Mouse (Mus musculus): ENCODE results near the gene Caps2.
"Not testable (repeated sequence)": the region's sequence is repeated elsewhere in the genome, so short reads cannot be mapped to it uniquely, and the experiment has no call there.

The Caps2 gene

DNA sequence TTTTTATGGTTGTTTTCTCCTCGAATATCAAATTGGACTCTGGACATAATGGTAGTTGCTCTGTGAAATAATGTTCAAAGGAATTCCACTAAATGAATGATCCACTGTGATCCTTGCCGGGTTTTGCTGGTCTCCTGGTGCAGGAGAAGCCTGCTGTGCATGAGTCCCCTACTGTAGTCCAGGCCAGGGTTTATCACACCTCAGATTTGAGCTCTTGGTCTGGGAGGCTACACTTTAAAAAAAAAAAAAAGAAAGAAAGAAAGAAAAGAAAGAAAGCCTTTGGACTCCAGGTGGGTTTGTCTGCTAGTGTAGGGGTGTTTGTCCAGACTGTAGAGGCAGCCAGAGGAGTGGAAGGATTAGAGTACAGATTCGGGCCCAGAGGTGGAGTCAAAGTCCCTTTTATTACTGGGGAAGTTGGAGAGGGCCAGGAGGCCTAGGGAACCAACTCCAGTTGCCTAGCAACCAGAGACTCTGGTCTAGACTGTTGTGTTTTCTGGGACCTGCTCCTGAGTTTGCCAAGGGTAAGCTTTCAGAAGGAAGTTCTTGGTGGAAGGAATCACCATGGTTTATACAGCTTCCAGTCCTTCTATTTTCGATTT is at the start of gene Caps2:
Gene Caps2, plus strand, starts transcription at position 454 of the 599 bp plus-strand sequence.
- peak; percentile 65 for DNase-seq (ENCODE audit: low read depth, low spot score)

DNA sequence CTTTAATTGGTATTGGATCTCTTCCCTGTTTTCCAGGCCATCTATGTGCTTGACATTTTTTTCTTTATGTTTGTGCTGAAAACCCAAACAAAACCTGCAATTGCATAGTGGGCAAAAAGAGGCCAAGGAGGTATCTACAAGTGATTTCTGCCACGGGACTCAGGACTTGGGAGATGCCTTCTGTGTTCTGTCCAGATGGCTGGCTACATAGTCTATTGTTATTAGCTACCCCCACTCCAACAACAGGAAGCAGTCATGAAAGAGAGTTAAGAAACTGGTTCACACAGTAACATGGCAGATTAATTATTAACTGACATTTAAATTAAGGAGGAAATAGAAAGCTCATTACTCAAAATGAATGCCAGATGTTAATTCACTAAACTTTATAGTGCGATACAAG is 38.3 kb upstream of the Caps2 start:
- not testable (repeated sequence) for DNase-seq (ENCODE audit: low read depth, low spot score)

DNA sequence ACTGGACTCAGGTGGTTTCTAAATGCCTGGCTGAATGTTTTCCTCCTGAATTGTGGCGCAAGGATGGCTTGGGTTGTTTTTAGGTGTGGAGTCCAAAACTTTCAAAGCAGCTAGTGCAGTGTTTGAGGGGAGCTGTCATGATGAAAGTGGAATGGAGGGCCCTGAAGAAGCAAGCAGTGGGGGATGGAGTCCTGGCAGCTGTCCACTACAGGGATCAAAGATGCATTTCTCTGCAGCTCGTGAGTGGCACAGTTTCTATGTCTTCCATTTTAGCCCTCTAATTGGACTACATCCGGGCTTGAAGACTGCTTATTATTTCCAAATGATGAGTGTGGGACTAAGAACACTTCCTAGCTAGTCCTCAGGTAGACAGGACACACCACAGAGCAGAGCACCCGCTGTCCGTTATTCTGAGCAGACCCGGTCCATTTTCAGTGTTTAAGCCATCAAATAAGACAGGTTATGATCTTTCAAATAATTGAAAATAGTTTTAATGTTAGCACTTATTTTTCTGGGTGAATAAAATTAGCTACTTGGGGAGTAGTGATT is 35.7 kb upstream of the Caps2 start:
- not testable (repeated sequence) for DNase-seq (ENCODE audit: low read depth, low spot score)

DNA sequence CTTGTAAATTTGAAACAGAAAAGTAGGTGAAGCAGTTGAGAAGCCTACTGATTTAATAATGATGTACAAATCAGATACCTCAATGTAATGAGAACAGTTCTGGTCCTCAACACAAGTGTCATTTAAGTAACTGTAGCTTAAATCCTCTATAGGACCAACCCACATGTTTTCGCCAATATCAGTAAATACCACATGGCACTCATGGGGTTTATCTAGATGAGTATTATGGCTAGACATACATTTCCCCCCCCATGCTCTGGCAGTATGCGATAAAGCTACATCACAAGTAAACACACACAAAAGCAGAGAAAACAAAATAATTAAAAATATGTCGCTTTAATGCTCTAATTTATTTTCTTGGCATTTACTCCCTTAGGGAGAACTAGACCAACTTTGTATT is 31.2 kb upstream of the Caps2 start:
- no peak for DNase-seq (ENCODE audit: low read depth, low spot score)

GRCm38 (mm10) chr10:112138050-112138870 is 25.2 kb upstream of the Caps2 start:
- DNase-seq (ENCODE audit: low read depth, low spot score): peak; percentile 83

DNA sequence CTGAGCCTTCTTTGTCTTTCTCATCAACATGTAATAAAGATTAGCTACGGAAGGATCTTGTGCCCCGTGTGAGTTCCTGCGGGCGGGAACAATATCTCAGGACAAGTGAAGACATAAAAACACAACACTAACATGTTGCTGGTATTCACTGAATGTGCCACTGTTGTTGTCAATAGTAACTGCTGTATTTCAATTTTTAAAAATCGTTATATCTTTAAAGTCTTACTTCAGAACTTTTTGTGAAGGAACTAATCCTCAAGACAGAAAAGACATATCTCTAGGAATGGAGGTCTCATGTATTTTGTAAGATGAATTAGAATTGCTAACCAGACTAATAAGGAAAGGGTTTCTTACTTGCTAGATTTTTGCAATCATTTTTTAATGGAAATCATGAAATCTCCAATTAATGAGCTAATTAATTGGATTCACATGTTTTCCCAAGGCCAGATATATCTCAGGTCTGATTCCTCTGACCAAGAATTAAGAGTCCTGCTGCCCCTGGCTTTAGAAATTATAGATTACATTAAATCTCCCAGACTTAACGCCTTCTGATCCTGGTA is 24.5 kb upstream of the Caps2 start:
- DNase-seq (ENCODE audit: low read depth, low spot score): no peak

GRCm38 (mm10) chr10:112139834-112140233 is 23.6 kb upstream of the Caps2 start:
- DNase-seq (ENCODE audit: low read depth, low spot score): no peak

- DNase-seq (ENCODE audit: low read depth, low spot score): peak; percentile 92
Measured at GRCm38 (mm10) chr10:112159882-112160560, 3.4 kb upstream of the Caps2 start, which contains the start of gene Glipr1l3. TSS of gene Glipr1l3 (minus strand) at chr10:112160327.

- DNase-seq (ENCODE audit: low read depth, low spot score): not testable (repeated sequence)
Measured at GRCm38 (mm10) chr10:112177027-112177426, 13.6 kb downstream of the Caps2 start.

GRCm38 (mm10) chr10:112193919-112194318 is 30.5 kb downstream of the Caps2 start:
- DNase-seq (ENCODE audit: low read depth, low spot score): not testable (repeated sequence)

DNA sequence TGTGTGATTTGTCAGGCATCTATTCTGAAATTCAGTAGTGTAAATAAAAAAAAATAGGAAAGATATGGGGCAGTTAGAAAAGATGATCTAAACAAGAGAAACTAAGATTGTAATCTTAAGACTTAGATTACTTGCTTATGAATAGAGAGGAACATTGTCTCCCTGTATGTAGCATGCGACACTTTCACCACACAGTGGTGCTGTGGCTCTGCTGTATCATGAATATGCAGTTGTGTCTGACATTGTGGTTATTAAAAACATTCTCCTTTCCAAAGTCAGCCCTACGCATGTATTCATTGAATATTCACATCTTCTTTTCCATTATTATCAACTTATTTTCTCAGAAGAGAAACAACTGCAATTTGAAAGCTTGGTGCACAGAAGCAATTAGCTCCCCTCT is 40.0 kb downstream of the Caps2 start:
- DNase-seq (ENCODE audit: low read depth, low spot score): peak; percentile 28

- no peak for DNase-seq (ENCODE audit: low read depth, low spot score)
Measured at GRCm38 (mm10) chr10:112227073-112227472, 63.7 kb downstream of the Caps2 start.

- DNase-seq (ENCODE audit: low read depth, low spot score): not testable (repeated sequence)
Measured at GRCm38 (mm10) chr10:112229091-112229843, 65.8 kb downstream of the Caps2 start.

DNA sequence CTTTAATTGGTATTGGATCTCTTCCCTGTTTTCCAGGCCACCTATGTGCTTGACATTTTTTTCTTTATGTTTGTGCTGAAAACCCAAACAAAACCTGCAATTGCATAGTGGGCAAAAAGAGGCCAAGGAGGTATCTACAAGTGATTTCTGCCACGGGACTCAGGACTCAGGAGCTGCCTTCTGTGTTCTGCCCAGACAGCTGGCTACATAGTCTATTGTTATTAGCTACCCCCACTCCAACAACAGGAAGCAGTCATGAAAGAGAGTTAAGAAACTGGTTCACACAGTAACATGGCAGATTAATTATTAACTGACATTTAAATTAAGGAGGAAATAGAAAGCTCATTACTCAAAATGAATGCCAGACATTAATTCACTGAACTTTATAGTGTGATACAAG is 69.3 kb downstream of the Caps2 start:
- not testable (repeated sequence) for DNase-seq (ENCODE audit: low read depth, low spot score)

- not testable (repeated sequence) for DNase-seq (ENCODE audit: low read depth, low spot score)
Measured at GRCm38 (mm10) chr10:112235396-112235940, 72.0 kb downstream of the Caps2 start.

- peak; percentile 36 for DNase-seq (ENCODE audit: low read depth, low spot score)
Measured at GRCm38 (mm10) chr10:112248273-112248672, 84.9 kb downstream of the Caps2 start.

DNA sequence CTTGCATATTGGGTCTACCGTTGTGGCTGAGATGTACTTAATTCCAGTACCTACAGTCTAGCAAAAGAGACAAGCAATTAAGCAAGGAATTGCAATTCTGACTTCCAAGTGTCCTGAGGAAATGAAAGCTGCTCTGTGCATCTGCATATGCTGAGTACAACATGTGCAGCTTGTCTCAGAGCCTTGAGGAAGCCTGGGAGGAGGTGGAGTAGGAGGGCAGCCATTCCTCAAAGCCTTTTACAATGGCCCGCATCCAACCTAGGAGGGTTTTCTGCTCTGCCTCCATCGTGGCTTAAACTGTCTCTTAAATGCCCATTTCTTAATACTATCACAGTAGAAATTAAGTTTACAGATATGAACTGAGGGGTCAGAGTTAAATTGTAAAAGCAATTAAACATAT is 100.0 kb downstream of the Caps2 start:
- no peak for DNase-seq (ENCODE audit: low read depth, low spot score)

Data from mesoderm, embryonic 11.5 days (tissue).